ENCODE assay signal across 31 mouse cellular contexts in the genomic region with DNA sequence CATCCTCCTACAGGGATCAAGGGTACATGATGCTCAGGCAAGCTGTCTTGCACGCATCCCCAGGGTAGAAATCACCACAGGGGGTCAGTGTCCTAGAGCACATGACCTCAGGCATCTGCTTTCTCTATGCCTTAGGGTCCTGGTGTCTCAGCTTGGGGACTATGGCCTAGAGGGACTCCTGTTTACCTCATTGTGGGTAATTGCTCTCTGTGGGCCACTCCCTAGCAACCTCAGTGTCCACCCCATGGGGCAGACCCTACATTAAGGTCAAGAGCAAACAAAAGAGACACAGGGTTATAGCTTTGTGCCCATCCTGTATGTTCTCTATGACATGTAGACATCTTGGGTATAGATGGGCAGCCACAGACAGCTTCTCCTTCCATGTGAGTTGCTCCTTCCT. TPM values are rescaled to one million over a fixed set of nuclear protein-coding genes. Genes with fewer than 3 reads are reported as not detected.
A peak's percentile ranks its signal among the peaks of the same experiment; 100 is the strongest.
DNase-seq lines count a peak whose midpoint lies in the region; TF ChIP-seq lines count a peak whose summit lies in the region.
"Had no signal": no experiment of that assay in that cellular context is flagged by ENCODE, and none has a peak within 500 bp of the region (broad histone marks: within the 10 kb centered on the region; RNA-seq: fewer than 3 reads in every experiment).

Olfr525 (plus strand) TSS at position 301 of the 400 bp plus-strand sequence.

- WGBS in heart, embryonic 10.5 days = 63% methylated on average over 1 of the region's 1 CpGs

- intact Hi-C loops in heart, postnatal 36 days (cut with DNase I) = no loop called here
- intact Hi-C loops in gastrocnemius, adult 2 months (cut with DNase I) = no loop called here

- no peak for TF ChIP-seq CTCF in gastrocnemius, adult 2 months (IDR thresholded peaks at IDR 0.05)

- H3K27ac ChIP-seq in heart, embryonic 10.5 days = no peak within 1 kb of the TSS
- no peak within 1 kb of the TSS for H3K27ac ChIP-seq in gastrocnemius, adult 2 months
- H3K27ac ChIP-seq: heart, embryonic 15.5 days; hindbrain, embryonic 12.5 days; hindbrain, embryonic 15.5 days; intestine, embryonic 15.5 days had no signal

- H3K4me1 ChIP-seq in heart, embryonic 10.5 days = no peaks in the 10 kb centered on the region
- H3K4me1 ChIP-seq: heart, embryonic 12.5 days; heart, embryonic 15.5 days; hindbrain, embryonic 12.5 days; hindbrain, embryonic 15.5 days; intestine, embryonic 15.5 days had no signal

- DNase-seq in heart, embryonic 10.5 days (ENCODE audit: low spot score) = peak; percentile 66
- no peak for DNase-seq in heart, postnatal 36 days
- DNase-seq in thymus, postnatal 0 days (ENCODE audit: low spot score) = peak; percentile 35
- DNase-seq in thymus, adult 18-20 months = no peak
- peak; percentile 12 for DNase-seq in CD4-positive, CD25-positive, alpha-beta regulatory T cell, adult 2 months (ENCODE audit: low read depth, low spot score)
- DNase-seq in induced T-regulatory cell, adult 2 months (ENCODE audit: low read depth) = peak; percentile 49
- no peak for DNase-seq in gastrocnemius, adult 2 months
- DNase-seq: adrenal gland, adult 8-10 months; adrenal gland, postnatal 25 days; B cell, adult 2 months; cerebellum, adult 11-12 months; cerebellum, adult 8-10 months; forebrain, postnatal 0 days; gastrocnemius, postnatal 10 days; gastrocnemius, postnatal 36 days; heart, postnatal 10 days had no signal

- H3K27me3 ChIP-seq in heart, embryonic 10.5 days (ENCODE audit: insufficient read depth, poor library complexity, severe bottlenecking) = no peaks in the 10 kb centered on the region
- H3K27me3 ChIP-seq: heart, embryonic 12.5 days; heart, embryonic 15.5 days; hindbrain, embryonic 12.5 days; hindbrain, embryonic 15.5 days; intestine, embryonic 15.5 days had no signal

- no peak within 1 kb of the TSS for H3K4me3 ChIP-seq in heart, embryonic 10.5 days
- no peak within 1 kb of the TSS for H3K4me3 ChIP-seq in gastrocnemius, adult 2 months
- H3K4me3 ChIP-seq: heart, embryonic 12.5 days; heart, embryonic 15.5 days; hindbrain, embryonic 12.5 days; hindbrain, embryonic 15.5 days; intestine, embryonic 15.5 days had no signal

- no peaks in the 10 kb centered on the region for H3K36me3 ChIP-seq in heart, embryonic 10.5 days
- H3K36me3 ChIP-seq: heart, embryonic 12.5 days; heart, embryonic 15.5 days; hindbrain, embryonic 12.5 days; hindbrain, embryonic 15.5 days; intestine, embryonic 15.5 days had no signal

- no peaks in the 10 kb centered on the region for H3K9me3 ChIP-seq in heart, embryonic 10.5 days
- H3K9me3 ChIP-seq: heart, embryonic 12.5 days; heart, embryonic 15.5 days; hindbrain, embryonic 12.5 days; hindbrain, embryonic 15.5 days; intestine, embryonic 15.5 days had no signal

RNA-seq across cellular contexts. Expression of gene Olfr525, which starts in this region (rescaled TPM):
- not detected in 2 replicates for polyA plus RNA-seq in heart, embryonic 10.5 days (2016; fragmentation: Nextera tagmentation; extraction: Ambion mirVana)
- not detected for total RNA-seq in heart, postnatal 36 days (2021)
- 0.03 and 0.08 TPM in 2 replicates for polyA plus RNA-seq in thymus, postnatal 0 days (2015; fragmentation: Nextera tagmentation; extraction: Ambion mirVana)
- total RNA-seq in gastrocnemius, adult 2 months (2021) = not detected
- total RNA-seq: adrenal gland, adult 8-10 months; adrenal gland, postnatal 25 days; ES-E14; forebrain, postnatal 0 days; gastrocnemius, postnatal 10 days; gastrocnemius, postnatal 36 days; granulocyte monocyte progenitor cell, adult 5-6 weeks; heart, adult 8-10 months; heart, postnatal 10 days; hematopoietic stem cell, adult 5-6 weeks had no signal
- polyA plus RNA-seq: brain, embryonic 14.5 days; embryonic facial prominence, embryonic 11.5 days; embryonic facial prominence, embryonic 14.5 days; forebrain, embryonic 11.5 days; forebrain, embryonic 14.5 days; forebrain, postnatal 0 days; frontal cortex, adult 2 months; heart, embryonic 12.5 days; heart, embryonic 15.5 days; hindbrain, embryonic 12.5 days; hindbrain, embryonic 15.5 days; intestine, embryonic 15.5 days had no signal

Comparison
In these comparisons a context has a peak if more than half of its experiments do, and no peak if none do; other contexts are left out.
1. Peak in DNase-seq in heart, embryonic 10.5 days; RNA of the gene not detected or under 1 TPM.
2. Peak in DNase-seq in thymus, postnatal 0 days; RNA of the gene not detected or under 1 TPM.
3. DNase-seq: peak in CD4-positive, CD25-positive, alpha-beta regulatory T cell, adult 2 months (single experiment) and induced T-regulatory cell, adult 2 months (single experiment); none in heart, postnatal 36 days (0 of 2), thymus, adult 18-20 months (0 of 2) and gastrocnemius, adult 2 months (single experiment).